Mouse (Mus musculus): ENCODE measurements at regions not wholly inside any gene's neighbourhood (a gene's known extent, or its start where the extent isn't known, plus 50 kb on each side); places are given as distances from the start of the nearest gene placed in this dataset.

DNA sequence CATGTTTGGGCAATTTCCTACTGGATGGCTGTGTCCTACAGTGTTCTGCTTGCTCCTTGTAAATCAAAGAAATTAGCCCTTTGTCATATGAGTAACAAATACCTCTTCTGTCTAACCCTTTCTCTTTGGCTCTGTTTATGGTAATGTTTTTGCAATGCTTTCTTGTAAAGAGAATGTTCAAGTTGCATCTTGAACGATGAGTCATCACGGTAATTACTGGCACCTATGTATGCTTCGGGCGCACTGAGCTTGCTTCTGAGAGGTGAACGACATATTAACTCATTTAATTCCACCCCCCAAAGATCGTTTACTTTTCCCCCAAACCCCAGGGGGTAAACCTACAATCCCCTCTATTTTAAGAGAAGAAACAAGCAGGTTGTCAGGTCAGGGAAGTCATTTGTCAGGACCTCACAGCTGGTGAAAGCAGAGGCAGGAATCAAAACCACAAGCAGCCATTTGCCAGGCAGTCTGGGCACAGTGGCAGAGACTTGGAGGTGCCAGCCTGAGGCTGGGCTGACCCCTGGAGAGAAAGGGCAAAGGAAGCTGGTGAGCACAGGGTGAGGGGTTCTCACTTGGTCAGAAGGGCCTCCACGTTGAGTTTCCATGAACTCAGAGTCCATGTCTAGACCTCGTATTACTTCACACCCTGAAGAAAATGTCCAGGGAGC lies 87.6 kb upstream of the Atp1a1 start:
- no peak for DNase-seq

DNA sequence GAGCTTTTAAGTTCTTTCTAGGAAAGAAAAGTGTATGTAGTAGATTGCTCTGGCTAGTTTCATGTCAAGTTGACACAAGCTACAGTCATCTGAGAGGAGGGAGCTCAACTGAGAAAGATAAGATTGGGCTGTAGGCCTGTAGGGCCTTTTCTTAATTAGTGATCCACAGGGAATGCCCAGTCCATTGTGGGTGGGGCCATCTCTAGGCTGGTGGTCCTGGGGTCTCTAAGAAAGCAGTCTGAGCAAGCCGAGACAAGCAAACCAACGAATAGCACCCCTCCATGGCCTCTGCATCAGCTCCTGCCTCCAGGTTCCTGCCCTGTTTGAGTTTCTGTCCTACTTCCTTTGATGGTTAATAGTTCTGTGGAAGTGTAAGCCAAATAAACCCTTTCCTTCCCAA lies 86.3 kb upstream of the Atp1a1 start:
- no peak for DNase-seq

DNA sequence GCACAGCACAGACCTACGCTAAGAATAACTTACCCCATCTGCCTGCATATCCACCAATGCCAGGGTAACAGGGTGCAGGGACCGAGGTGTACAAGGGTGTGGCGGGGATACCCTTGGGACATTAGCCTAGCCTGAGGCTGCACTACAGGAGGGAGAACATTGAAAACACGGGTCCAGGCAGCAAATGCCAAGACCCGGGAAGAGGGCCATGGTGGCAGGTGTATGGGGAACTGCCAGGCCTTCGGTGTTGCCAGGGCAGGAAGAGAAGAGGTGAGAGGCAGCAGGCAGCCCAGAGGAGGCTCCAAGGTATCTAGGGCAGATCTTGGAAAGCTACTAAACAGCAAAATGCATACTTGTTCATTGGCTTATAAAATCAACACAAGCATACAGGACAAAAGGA lies 85.7 kb upstream of the Atp1a1 start:
- no peak for DNase-seq

DNA sequence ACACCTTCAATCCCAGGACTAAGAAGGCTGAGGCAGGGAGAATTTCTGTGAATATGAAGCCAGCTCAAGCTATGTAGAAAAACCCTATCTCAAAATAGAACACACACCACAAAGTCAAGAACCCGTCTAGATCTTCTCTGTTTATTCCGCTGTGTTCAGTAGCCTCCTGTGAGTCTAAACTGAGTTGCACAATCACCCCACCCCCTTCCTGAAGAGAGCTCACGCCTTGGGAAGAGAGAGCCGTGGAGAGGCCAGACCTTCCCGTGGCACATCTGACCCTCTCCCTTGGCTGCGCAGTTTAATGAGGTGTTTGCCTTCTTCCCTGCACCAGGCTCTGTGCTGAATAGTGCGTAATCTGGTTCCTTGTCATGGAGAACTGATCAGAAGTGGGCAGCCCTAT lies 80.7 kb upstream of the Atp1a1 start:
- DNase-seq = peak; percentile 37 to 67

GRCm38 (mm10) chr3:101672943-101673342 lies 68.5 kb upstream of the Atp1a1 start:
- no peak for DNase-seq

DNA sequence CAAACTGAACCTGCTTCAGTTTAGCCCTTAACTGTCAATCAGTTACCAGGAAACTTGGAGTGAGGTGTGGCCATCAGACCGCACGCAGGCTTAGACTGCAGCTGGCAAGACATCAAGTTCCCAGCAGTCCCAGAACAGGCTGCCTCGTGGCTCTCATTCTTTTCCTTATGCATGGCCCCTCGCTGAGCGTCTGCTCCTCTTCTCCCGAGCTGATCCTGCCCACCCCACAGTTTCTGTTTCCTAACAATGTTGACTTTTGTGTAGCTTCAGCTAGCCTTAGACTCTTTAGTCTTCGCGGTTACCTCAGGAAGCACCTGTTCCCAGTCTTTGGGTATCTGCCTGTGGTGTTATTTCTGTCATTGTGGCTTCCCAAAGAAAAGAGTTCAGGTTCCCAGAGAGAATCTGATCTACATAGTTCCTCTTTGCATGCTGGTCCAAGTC lies 66.1 kb upstream of the Atp1a1 start:
- peak; percentile 67 to 85 for DNase-seq

DNA sequence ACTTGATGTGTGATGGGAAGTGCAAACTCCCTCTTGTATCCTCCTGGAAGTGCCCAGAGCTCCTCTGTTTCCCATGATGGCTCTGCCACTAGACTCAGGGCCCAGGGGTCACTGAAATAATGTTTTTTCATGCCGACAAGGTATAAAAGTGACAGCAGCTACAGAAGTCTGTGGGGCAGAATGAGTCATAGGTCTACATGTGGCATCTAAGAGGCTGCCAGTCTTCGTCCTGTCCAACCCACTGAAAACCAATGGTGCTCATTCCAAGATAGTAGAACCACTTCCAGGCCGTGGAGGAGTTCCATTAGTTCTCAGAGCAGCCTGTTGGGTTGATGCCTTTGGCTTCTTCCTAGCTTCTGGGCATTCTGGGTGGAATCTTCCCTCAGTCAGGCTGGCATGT lies 65.3 kb upstream of the Atp1a1 start:
- no peak for DNase-seq

GRCm38 (mm10) chr3:101667767-101668387 lies 63.4 kb upstream of the Atp1a1 start:
- no peak for DNase-seq

- peak; percentile 63 to 84 for DNase-seq
Measured at GRCm38 (mm10) chr3:101667186-101667585, 62.7 kb upstream of the Atp1a1 start.

DNA sequence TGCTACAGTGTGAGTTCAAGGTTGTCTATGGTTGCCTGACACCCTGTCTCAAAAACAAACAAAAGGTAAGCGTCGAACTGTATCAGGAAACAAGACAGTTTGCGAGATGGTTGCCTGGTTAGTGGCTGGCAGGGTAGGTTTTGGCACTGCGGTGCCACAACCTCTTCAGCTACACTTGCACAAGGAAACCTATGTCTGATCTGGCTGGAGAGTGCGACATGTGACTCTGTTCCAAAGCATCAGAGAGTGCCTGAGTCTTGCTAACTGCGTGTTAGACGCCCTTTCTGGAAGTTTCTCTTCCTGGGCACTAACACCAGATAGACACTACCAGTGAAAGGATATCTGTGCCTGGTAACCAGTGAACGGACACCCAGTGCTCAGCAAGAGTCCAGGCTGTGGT lies 62.1 kb upstream of the Atp1a1 start:
- peak; percentile 39 to 65 for DNase-seq

- peak in 1 of 2 experiments; percentile 9 for DNase-seq
Measured at GRCm38 (mm10) chr3:101661184-101661992, 56.9 kb upstream of the Atp1a1 start.

DNA sequence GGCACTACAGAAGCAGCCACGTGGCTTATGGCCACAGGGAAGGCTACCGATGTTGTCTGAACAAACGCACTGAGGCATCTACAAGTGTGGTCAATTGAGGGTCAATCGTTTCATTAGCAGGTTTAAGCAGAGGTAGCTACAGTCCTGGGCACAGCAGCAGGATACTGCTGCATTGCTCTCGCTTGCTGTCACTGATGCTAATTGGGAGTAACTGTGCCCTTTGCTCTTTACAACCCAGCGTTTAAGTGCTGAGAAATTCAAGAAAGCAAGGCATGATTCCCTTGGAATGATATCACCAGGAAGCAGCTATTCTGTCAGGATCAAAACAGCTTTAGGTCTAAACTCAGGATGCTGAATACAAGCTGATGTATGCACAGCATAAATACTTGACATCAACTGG lies 56.2 kb upstream of the Atp1a1 start:
- no peak for DNase-seq

- no peak for DNase-seq
Measured at GRCm38 (mm10) chr3:101660176-101660575, 55.7 kb upstream of the Atp1a1 start.

DNA sequence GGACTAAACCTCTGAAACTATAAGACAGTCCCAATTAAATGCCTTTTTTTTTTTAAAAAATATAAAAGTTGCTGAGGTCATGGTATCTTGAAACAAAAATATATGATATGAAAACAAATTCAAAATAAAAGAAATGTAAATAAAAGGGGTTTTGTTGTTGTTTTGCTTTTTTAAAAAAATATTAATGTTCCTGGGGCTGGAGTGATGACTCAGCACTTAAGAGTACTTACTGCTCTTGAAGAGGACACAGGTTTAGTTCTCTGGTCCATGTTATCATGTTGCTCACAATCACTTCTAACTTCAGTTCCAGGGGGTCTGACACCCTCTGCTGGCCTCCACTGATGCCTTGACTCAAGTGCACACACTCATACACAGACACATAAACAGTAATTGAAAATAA lies 53.5 kb upstream of the Atp1a1 start:
- DNase-seq = no peak

DNA sequence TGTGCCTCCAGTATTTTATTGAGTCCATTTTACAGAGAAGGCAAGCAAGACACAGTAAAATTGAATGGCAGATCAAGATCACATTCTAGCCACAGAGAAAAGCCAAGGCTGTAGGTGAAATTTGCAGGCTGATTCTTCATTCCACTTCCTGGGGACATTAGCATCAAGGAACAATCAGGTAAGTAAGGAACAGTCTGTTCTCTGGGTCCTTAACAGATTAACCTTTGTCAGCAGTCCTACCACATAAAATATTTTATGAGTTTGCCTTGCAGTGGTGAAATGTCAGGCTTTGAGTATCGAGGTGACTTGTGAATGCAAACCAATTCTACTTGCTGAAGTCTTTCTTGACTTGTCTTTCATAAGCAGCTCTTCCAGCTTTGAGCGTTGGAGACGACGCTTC lies 50.2 kb upstream of the Atp1a1 start:
- no peak for DNase-seq

Data from lung, adult 18-20 months (tissue).